Mouse (Mus musculus) kidney, embryonic 14.5 days (tissue): ENCODE measurements at regions not wholly inside any gene's neighbourhood (a gene's known extent, or its start where the extent isn't known, plus 50 kb on each side); places are given as distances from the start of the nearest gene placed in this dataset.

Source experiments
- ATAC-seq: fragments of 200-750 bp; cut with Nextera tagmentation; 2 replicates; pipeline ENCODE4 v1.8.0; 2017; ENCODE audit warnings: moderate number of reproducible peaks, mild to moderate bottlenecking, moderate TSS enrichment, moderate library complexity; ENCODE audit not compliant: low FRiP score, low TSS enrichment
- H3K27ac ChIP-seq: fragments of 300-500 bp; sonication (generic); 2 replicates; pipeline ENCODE4 v1.5.1; 2014; ENCODE audit warnings: low read depth, mild to moderate bottlenecking, low read length, moderate library complexity, mixed read lengths
- H3K27me3 ChIP-seq: fragments of 300-500 bp; sonication (generic); 2 replicates; pipeline ENCODE4 v1.6.1; 2014; ENCODE audit warnings: mild to moderate bottlenecking, low read length; ENCODE audit not compliant: control insufficient read depth, insufficient read depth
- H3K36me3 ChIP-seq: fragments of 300-500 bp; sonication (generic); 2 replicates; pipeline ENCODE4 v1.6.1; 2014; ENCODE audit warnings: low read length, mixed read lengths; ENCODE audit not compliant: control insufficient read depth, insufficient read depth
- H3K4me1 ChIP-seq: fragments of 300-500 bp; sonication (generic); 2 replicates; pipeline ENCODE4 v1.6.1; 2014; ENCODE audit warnings: low read length, mixed read lengths; ENCODE audit not compliant: control insufficient read depth, insufficient read depth
- H3K4me2 ChIP-seq: fragments of 300-500 bp; sonication (generic); replicated peaks from 2 replicates; pipeline ENCODE4 v1.6.1; 2014; ENCODE audit warnings: low read depth, mild to moderate bottlenecking, low read length
- H3K4me3 ChIP-seq: fragments of 300-500 bp; sonication (generic); 2 replicates; pipeline ENCODE4 v1.5.1; 2014; ENCODE audit warnings: mild to moderate bottlenecking, low read length
- H3K9ac ChIP-seq: fragments of 300-500 bp; sonication (generic); 2 replicates; pipeline ENCODE4 v1.6.1; 2014; ENCODE audit warnings: low read depth, mild to moderate bottlenecking, low read length, moderate library complexity
- H3K9me3 ChIP-seq: fragments of 300-500 bp; sonication (generic); 2 replicates; pipeline ENCODE4 v1.6.1; 2016; ENCODE audit warnings: low read length; ENCODE audit not compliant: control insufficient read depth
- WGBS: fragments of 180-500 bp; shearing (Covaris S2); extraction: QIAGEN DNeasy Blood & Tissue Kit; methylation state at CpG from one replicate; pipeline ENCODE4 v1.1.7; 2014; 5-methylcytosine and 5-hydroxymethylcytosine counted together

- no peak for ATAC-seq
- Histone ChIP-seq H3K36me3 (no peaks in the 10 kb centered on the region), H3K4me3 (no peak overlapping the region), H3K4me1 (no peaks in the 10 kb centered on the region), H3K27me3 (no peaks in the 10 kb centered on the region), H3K27ac (no peak overlapping the region), H3K4me2 (no peak overlapping the region), H3K9ac (no peak overlapping the region), H3K9me3 (no peaks in the 10 kb centered on the region)
- 60% methylated on average over 5 of the region's 5 CpGs for WGBS
These were observed 190.1 kb upstream of the 4931429L15Rik start for GRCm38 (mm10) chr9:46509896-46510295.

GRCm38 (mm10) chr9:46509458-46509857 is 189.7 kb upstream of the 4931429L15Rik start:
- Histone ChIP-seq H3K9me3 (no peaks in the 10 kb centered on the region), H3K9ac (no peak overlapping the region), H3K27me3 (no peaks in the 10 kb centered on the region), H3K4me2 (no peak overlapping the region), H3K36me3 (no peaks in the 10 kb centered on the region), H3K4me3 (no peak overlapping the region), H3K4me1 (no peaks in the 10 kb centered on the region), H3K27ac (no peak overlapping the region)
- WGBS: 28% methylated on average over 5 of the region's 5 CpGs
- no peak for ATAC-seq

GRCm38 (mm10) chr9:46507036-46507435 is 187.2 kb upstream of the 4931429L15Rik start:
- no peak overlapping the region for H3K4me3 ChIP-seq
- H3K27me3 ChIP-seq: no peaks in the 10 kb centered on the region
- no peaks in the 10 kb centered on the region for H3K4me1 ChIP-seq
- ATAC-seq: no peak
- H3K4me2 ChIP-seq: no peak overlapping the region
- H3K27ac ChIP-seq: no peak overlapping the region
- H3K9ac ChIP-seq: no peak overlapping the region
- no peaks in the 10 kb centered on the region for H3K9me3 ChIP-seq
- 93% methylated on average over 4 of the region's 4 CpGs for WGBS
- no peaks in the 10 kb centered on the region for H3K36me3 ChIP-seq

- no peak for ATAC-seq
- H3K36me3 ChIP-seq: no peaks in the 10 kb centered on the region
- H3K27me3 ChIP-seq: no peaks in the 10 kb centered on the region
- no peak overlapping the region for H3K4me3 ChIP-seq
- H3K9me3 ChIP-seq: no peaks in the 10 kb centered on the region
- 24% methylated on average over 12 of the region's 12 CpGs for WGBS
- no peak overlapping the region for H3K27ac ChIP-seq
- no peaks in the 10 kb centered on the region for H3K4me1 ChIP-seq
- H3K4me2 ChIP-seq: no peak overlapping the region
- no peak overlapping the region for H3K9ac ChIP-seq
These were observed 184.8 kb upstream of the 4931429L15Rik start for GRCm38 (mm10) chr9:46504536-46504935.

- ATAC-seq: no peak
- Histone ChIP-seq H3K27me3 (no peaks in the 10 kb centered on the region), H3K4me3 (no peak overlapping the region), H3K4me1 (no peaks in the 10 kb centered on the region), H3K4me2 (no peak overlapping the region), H3K36me3 (no peaks in the 10 kb centered on the region), H3K9me3 (no peaks in the 10 kb centered on the region), H3K9ac (no peak overlapping the region), H3K27ac (no peak overlapping the region)
- 65% methylated on average over 3 of the region's 3 CpGs for WGBS
These were observed 184.3 kb upstream of the 4931429L15Rik start for GRCm38 (mm10) chr9:46504133-46504416.

GRCm38 (mm10) chr9:46503321-46504132 is 183.7 kb upstream of the 4931429L15Rik start:
- WGBS: 85% methylated on average over 8 of the region's 8 CpGs

GRCm38 (mm10) chr9:46499426-46499825 is 179.6 kb upstream of the 4931429L15Rik start:
- H3K4me2 ChIP-seq: no peak overlapping the region
- WGBS: 15% methylated on average over 2 of the region's 2 CpGs
- no peak for ATAC-seq
- peaks cover 7% of the 10 kb centered on the region; the same call in 1 of the 2 replicates for H3K4me1 ChIP-seq
- no peak overlapping the region for H3K9ac ChIP-seq
- no peaks in the 10 kb centered on the region for H3K9me3 ChIP-seq
- H3K36me3 ChIP-seq: no peaks in the 10 kb centered on the region
- no peak overlapping the region for H3K4me3 ChIP-seq
- no peaks in the 10 kb centered on the region for H3K27me3 ChIP-seq
- H3K27ac ChIP-seq: no peak overlapping the region

More at GRCm38 (mm10) chr9:46503321-46504132, 183.7 kb upstream of the 4931429L15Rik start:
- no peak overlapping the region for H3K27ac ChIP-seq
- H3K9me3 ChIP-seq: no peaks in the 10 kb centered on the region
- H3K36me3 ChIP-seq: no peaks in the 10 kb centered on the region
- no peak overlapping the region for H3K9ac ChIP-seq
- H3K27me3 ChIP-seq: no peaks in the 10 kb centered on the region
- H3K4me1 ChIP-seq: no peaks in the 10 kb centered on the region
- H3K4me2 ChIP-seq: no peak overlapping the region
- ATAC-seq: no peak
- no peak overlapping the region for H3K4me3 ChIP-seq

GRCm38 (mm10) chr9:46498861-46499260 is 179.1 kb upstream of the 4931429L15Rik start:
- Histone ChIP-seq H3K4me2 (no peak overlapping the region), H3K4me3 (no peak overlapping the region), H3K27me3 (no peaks in the 10 kb centered on the region), H3K36me3 (no peaks in the 10 kb centered on the region), H3K9me3 (no peaks in the 10 kb centered on the region), H3K4me1 (peaks cover 7% of the 10 kb centered on the region; the same call in 1 of the 2 replicates), H3K9ac (no peak overlapping the region), H3K27ac (no peak overlapping the region)
- WGBS: 46% methylated on average over 5 of the region's 5 CpGs
- no peak for ATAC-seq

- no peak overlapping the region for H3K4me3 ChIP-seq
- no peak for ATAC-seq
- H3K4me1 ChIP-seq: peaks cover 7% of the 10 kb centered on the region; the same call in 1 of the 2 replicates
- 24% methylated on average over 6 of the region's 6 CpGs for WGBS
- H3K4me2 ChIP-seq: no peak overlapping the region
- no peak overlapping the region for H3K9ac ChIP-seq
- no peaks in the 10 kb centered on the region for H3K27me3 ChIP-seq
- H3K36me3 ChIP-seq: no peaks in the 10 kb centered on the region
- no peak overlapping the region for H3K27ac ChIP-seq
- no peaks in the 10 kb centered on the region for H3K9me3 ChIP-seq
These were observed 175.5 kb upstream of the 4931429L15Rik start for GRCm38 (mm10) chr9:46495276-46495675.
